Mouse (Mus musculus): ENCODE measurements at regions not wholly inside any gene's neighbourhood (a gene's known extent, or its start where the extent isn't known, plus 50 kb on each side); places are given as distances from the start of the nearest gene placed in this dataset.

GRCm38 (mm10) chr2:128377176-128377575 lies 213.8 kb upstream of the Spdye4c start:
- TF ChIP-seq CTCF (IDR thresholded peaks at IDR 0.05; ENCODE audit: low read depth): no peak
- no peak for TF ChIP-seq EP300 (IDR thresholded peaks at IDR 0.05; ENCODE audit: low read depth)

Data from liver, embryonic 14.5 days (tissue).